Mouse (Mus musculus): ENCODE measurements around the gene Acadl.

- TF ChIP-seq CTCF (IDR thresholded peaks at IDR 0.05; ENCODE audit: low read depth, low read length) (peak; percentile 48), EP300 (IDR thresholded peaks at IDR 0.05; ENCODE audit: insufficient read depth, low read depth, low read length) (no peak)
Measured at GRCm38 (mm10) chr1:66838184-66839042, 24.7 kb downstream of the Acadl start.

Measured in ES-Bruce4 (cell line).